Mouse (Mus musculus): ENCODE results near the gene Dcst1. TPM values are rescaled to one million over a fixed set of nuclear protein-coding genes. Genes with fewer than 3 reads are reported as not detected.

Dcst1 gene
- total and polyA plus RNA-seq, 2 experiments from 2014 or later, result 0.29 to 0.50 TPM

DNA sequence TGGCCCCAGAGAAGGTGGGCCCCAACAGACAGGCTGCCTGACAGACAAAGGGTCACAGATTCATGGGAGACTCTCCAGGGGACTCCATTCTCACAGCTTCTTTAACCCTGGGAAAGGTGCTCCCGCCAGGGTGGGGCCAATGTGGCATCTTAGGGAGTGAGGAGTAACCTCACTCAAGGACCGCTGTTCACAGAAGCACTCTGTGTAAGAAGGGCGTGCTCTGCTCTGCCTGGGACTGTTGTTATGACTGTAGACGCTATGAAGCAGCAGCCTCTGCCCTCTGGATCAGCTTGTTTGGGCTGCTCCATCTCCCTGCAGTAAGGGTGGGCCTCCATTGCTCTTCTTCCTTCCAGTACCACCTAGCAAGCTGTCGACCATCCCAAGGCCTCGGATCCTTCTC is 60.6 kb downstream of the Dcst1 start:
- no peak for DNase-seq (ENCODE audit: low spot score)
- no peaks in the 10 kb centered on the region for H3K36me3 ChIP-seq (replicated peaks; ENCODE audit: control insufficient read depth, insufficient read depth, low read length)
- H3K27me3 ChIP-seq (ENCODE audit: control insufficient read depth, insufficient read depth, low read length), result no peaks in the 10 kb centered on the region
- ATAC-seq (ENCODE audit: insufficient read depth, low read depth), result no peak
- no peak overlapping the region for H3K27ac ChIP-seq (ENCODE audit: low read depth)
- no peak for TF ChIP-seq EP300 (IDR thresholded peaks at IDR 0.05; ENCODE audit: low read depth)
- H3K4me3 ChIP-seq (ENCODE audit: low read depth, low read length), result no peak overlapping the region
- no peak overlapping the region for H3K4me2 ChIP-seq (ENCODE audit: low read depth, low read length)
- H3K9ac ChIP-seq (replicated peaks; ENCODE audit: low read depth, low read length), result no peak overlapping the region
- 57% methylated on average over 6 of the region's 6 CpGs for WGBS
- peaks cover 6% of the 10 kb centered on the region; the same call in 1 of the 2 replicates for H3K4me1 ChIP-seq (ENCODE audit: control insufficient read depth, insufficient read depth)
- no peaks in the 10 kb centered on the region for H3K9me3 ChIP-seq (replicated peaks; ENCODE audit: control insufficient read depth, low read length)

DNA sequence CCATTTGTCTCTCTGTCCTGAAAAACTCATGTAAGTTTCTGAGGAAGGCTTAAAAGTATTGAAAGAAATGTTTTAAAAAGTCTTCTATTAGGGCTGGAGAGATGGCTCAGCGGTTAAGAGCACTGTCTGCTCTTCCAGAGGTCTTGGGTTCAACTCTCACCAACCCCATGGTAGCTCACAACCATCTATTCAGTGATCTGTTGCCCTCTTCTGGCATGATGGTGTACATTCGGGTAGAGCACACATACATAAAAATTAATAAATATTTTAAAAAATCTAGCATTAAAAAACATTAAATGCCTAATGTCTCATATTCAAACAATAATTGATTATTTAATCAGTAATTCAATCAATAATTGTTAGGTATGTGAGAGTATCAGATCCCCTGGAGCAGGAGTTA is 64.5 kb downstream of the Dcst1 start:
- WGBS, result 63% methylated on average over 2 of the region's 2 CpGs
- Histone ChIP-seq H3K27ac (ENCODE audit: low read depth) (no peak overlapping the region), H3K9me3 (replicated peaks; ENCODE audit: control insufficient read depth, low read length) (no peaks in the 10 kb centered on the region), H3K4me3 (ENCODE audit: low read depth, low read length) (no peak overlapping the region), H3K36me3 (replicated peaks; ENCODE audit: control insufficient read depth, insufficient read depth, low read length) (no peaks in the 10 kb centered on the region), H3K4me1 (ENCODE audit: control insufficient read depth, insufficient read depth) (peaks cover 6% of the 10 kb centered on the region; the same call in 1 of the 2 replicates), H3K27me3 (ENCODE audit: control insufficient read depth, insufficient read depth, low read length) (no peaks in the 10 kb centered on the region), H3K4me2 (ENCODE audit: low read depth, low read length) (no peak overlapping the region), H3K9ac (replicated peaks; ENCODE audit: low read depth, low read length) (no peak overlapping the region)
- ATAC-seq (ENCODE audit: insufficient read depth, low read depth) (no peak), DNase-seq (ENCODE audit: low spot score) (no peak)
- TF ChIP-seq EP300 (IDR thresholded peaks at IDR 0.05; ENCODE audit: low read depth) (no peak), CTCF (IDR thresholded peaks at IDR 0.05; ENCODE audit: low read depth) (peak; percentile 18; the same call in 1 of the 2 replicates)

Other genes with a start within 250 kb of the Dcst1 start
- not detected in 2 replicates for gene Pklr, start 229.1 kb downstream of the Dcst1 start, total RNA-seq (2014; rRNA removed; ENCODE audit: low replicate concordance)
- 0.04 TPM in 1 of 2 replicates, not detected in the other for gene Pklr, start 229.1 kb downstream of the Dcst1 start, polyA plus RNA-seq (2015; fragmentation: Nextera tagmentation; extraction: Ambion mirVana)
- 1.1 TPM in 1 of 2 replicates, not detected in the other for gene Hcn3, start 205.1 kb downstream of the Dcst1 start, total RNA-seq (2014; rRNA removed; ENCODE audit: low replicate concordance)
- gene Hcn3, start 205.1 kb downstream of the Dcst1 start, polyA plus RNA-seq (2015; fragmentation: Nextera tagmentation; extraction: Ambion mirVana), result 0.15 and 0.32 TPM in 2 replicates
- gene Clk2, start 200.5 kb downstream of the Dcst1 start, total RNA-seq (2014; rRNA removed; ENCODE audit: low replicate concordance), result 22.7 and 24.7 TPM in 2 replicates
- gene Clk2, start 200.5 kb downstream of the Dcst1 start, polyA plus RNA-seq (2015; fragmentation: Nextera tagmentation; extraction: Ambion mirVana), result 8.2 and 8.5 TPM in 2 replicates
- gene Scamp3, start 187.8 kb downstream of the Dcst1 start, total RNA-seq (2014; rRNA removed; ENCODE audit: low replicate concordance), result 54.4 and 60.7 TPM in 2 replicates
- 65.9 and 70.3 TPM in 2 replicates for gene Scamp3, start 187.8 kb downstream of the Dcst1 start, polyA plus RNA-seq (2015; fragmentation: Nextera tagmentation; extraction: Ambion mirVana)
- 2.1 and 2.2 TPM in 2 replicates for gene Fam189b, start 182.1 kb downstream of the Dcst1 start, total RNA-seq (2014; rRNA removed; ENCODE audit: low replicate concordance)
- 5.6 and 5.7 TPM in 2 replicates for gene Fam189b, start 182.1 kb downstream of the Dcst1 start, polyA plus RNA-seq (2015; fragmentation: Nextera tagmentation; extraction: Ambion mirVana)
- 36.2 and 36.4 TPM in 2 replicates for gene Gba, start 162.3 kb downstream of the Dcst1 start, total RNA-seq (2014; rRNA removed; ENCODE audit: low replicate concordance)
- gene Gba, start 162.3 kb downstream of the Dcst1 start, polyA plus RNA-seq (2015; fragmentation: Nextera tagmentation; extraction: Ambion mirVana), result 20.1 and 20.8 TPM in 2 replicates
- gene Thbs3, start 150.1 kb downstream of the Dcst1 start, total RNA-seq (2014; rRNA removed; ENCODE audit: low replicate concordance), result 21.4 and 26.4 TPM in 2 replicates
- gene Thbs3, start 150.1 kb downstream of the Dcst1 start, polyA plus RNA-seq (2015; fragmentation: Nextera tagmentation; extraction: Ambion mirVana), result 16.4 and 17.4 TPM in 2 replicates
- gene Mtx1, start 138.2 kb downstream of the Dcst1 start, total RNA-seq (2014; rRNA removed; ENCODE audit: low replicate concordance), result 101 and 247 TPM in 2 replicates
- 96.7 and 99.3 TPM in 2 replicates for gene Mtx1, start 138.2 kb downstream of the Dcst1 start, polyA plus RNA-seq (2015; fragmentation: Nextera tagmentation; extraction: Ambion mirVana)
- gene Muc1, start 136.2 kb downstream of the Dcst1 start, total RNA-seq (2014; rRNA removed; ENCODE audit: low replicate concordance), result 9.3 TPM in 1 of 2 replicates, not detected in the other
- 0.20 and 0.69 TPM in 2 replicates for gene Muc1, start 136.2 kb downstream of the Dcst1 start, polyA plus RNA-seq (2015; fragmentation: Nextera tagmentation; extraction: Ambion mirVana)
- gene Krtcap2, start 119.3 kb downstream of the Dcst1 start, total RNA-seq (2014; rRNA removed; ENCODE audit: low replicate concordance), result 41.8 and 76.1 TPM in 2 replicates
- gene Krtcap2, start 119.3 kb downstream of the Dcst1 start, polyA plus RNA-seq (2015; fragmentation: Nextera tagmentation; extraction: Ambion mirVana), result 192 and 216 TPM in 2 replicates
- 0.08 and 0.62 TPM in 2 replicates for gene Trim46, start 118.9 kb downstream of the Dcst1 start, total RNA-seq (2014; rRNA removed; ENCODE audit: low replicate concordance)
- 0.44 and 0.45 TPM in 2 replicates for gene Trim46, start 118.9 kb downstream of the Dcst1 start, polyA plus RNA-seq (2015; fragmentation: Nextera tagmentation; extraction: Ambion mirVana)
- gene Dpm3, start 105.9 kb downstream of the Dcst1 start, total RNA-seq (2014; rRNA removed; ENCODE audit: low replicate concordance), result 271 and 450 TPM in 2 replicates
- 80.3 and 85.9 TPM in 2 replicates for gene Dpm3, start 105.9 kb downstream of the Dcst1 start, polyA plus RNA-seq (2015; fragmentation: Nextera tagmentation; extraction: Ambion mirVana)
- 33.7 and 54.2 TPM in 2 replicates for gene Slc50a1, start 94.7 kb downstream of the Dcst1 start, total RNA-seq (2014; rRNA removed; ENCODE audit: low replicate concordance)
- 50.7 and 52.0 TPM in 2 replicates for gene Slc50a1, start 94.7 kb downstream of the Dcst1 start, polyA plus RNA-seq (2015; fragmentation: Nextera tagmentation; extraction: Ambion mirVana)
- 43.1 and 46.2 TPM in 2 replicates for gene Efna1, start 84.1 kb downstream of the Dcst1 start, total RNA-seq (2014; rRNA removed; ENCODE audit: low replicate concordance)
- 37.2 and 38.4 TPM in 2 replicates for gene Efna1, start 84.1 kb downstream of the Dcst1 start, polyA plus RNA-seq (2015; fragmentation: Nextera tagmentation; extraction: Ambion mirVana)
- not detected in 2 replicates for gene Efna3, start 42.3 kb downstream of the Dcst1 start, total RNA-seq (2014; rRNA removed; ENCODE audit: low replicate concordance)
- gene Efna3, start 42.3 kb downstream of the Dcst1 start, polyA plus RNA-seq (2015; fragmentation: Nextera tagmentation; extraction: Ambion mirVana), result 0.12 and 0.44 TPM in 2 replicates
- gene Efna4, start 27.2 kb downstream of the Dcst1 start, total RNA-seq (2014; rRNA removed; ENCODE audit: low replicate concordance), result 2.7 and 7.2 TPM in 2 replicates
- 2.6 and 3.5 TPM in 2 replicates for gene Efna4, start 27.2 kb downstream of the Dcst1 start, polyA plus RNA-seq (2015; fragmentation: Nextera tagmentation; extraction: Ambion mirVana)
- gene Adam15, start 15.3 kb downstream of the Dcst1 start, total RNA-seq (2014; rRNA removed; ENCODE audit: low replicate concordance), result 99.0 and 115 TPM in 2 replicates
- 72.3 and 82.2 TPM in 2 replicates for gene Adam15, start 15.3 kb downstream of the Dcst1 start, polyA plus RNA-seq (2015; fragmentation: Nextera tagmentation; extraction: Ambion mirVana)
- gene Dcst2, start 3.3 kb downstream of the Dcst1 start, total RNA-seq (2014; rRNA removed; ENCODE audit: low replicate concordance), result 0.39 TPM in 1 of 2 replicates, not detected in the other
- 0.07 TPM in 1 of 2 replicates, not detected in the other for gene Dcst2, start 3.3 kb downstream of the Dcst1 start, polyA plus RNA-seq (2015; fragmentation: Nextera tagmentation; extraction: Ambion mirVana)
- 13.8 and 18.4 TPM in 2 replicates for gene Zbtb7b, start 29.5 kb upstream of the Dcst1 start, total RNA-seq (2014; rRNA removed; ENCODE audit: low replicate concordance)
- gene Zbtb7b, start 29.5 kb upstream of the Dcst1 start, polyA plus RNA-seq (2015; fragmentation: Nextera tagmentation; extraction: Ambion mirVana), result 2.4 and 2.6 TPM in 2 replicates
- not detected in 2 replicates for gene Lenep, start 37.5 kb upstream of the Dcst1 start, total RNA-seq (2014; rRNA removed; ENCODE audit: low replicate concordance)
- not detected in 2 replicates for gene Lenep, start 37.5 kb upstream of the Dcst1 start, polyA plus RNA-seq (2015; fragmentation: Nextera tagmentation; extraction: Ambion mirVana)
- gene Flad1, start 46.6 kb upstream of the Dcst1 start, total RNA-seq (2014; rRNA removed; ENCODE audit: low replicate concordance), result 50.9 and 79.3 TPM in 2 replicates
- 46.6 and 50.8 TPM in 2 replicates for gene Flad1, start 46.6 kb upstream of the Dcst1 start, polyA plus RNA-seq (2015; fragmentation: Nextera tagmentation; extraction: Ambion mirVana)
- gene Cks1b, start 53.1 kb upstream of the Dcst1 start, total RNA-seq (2014; rRNA removed; ENCODE audit: low replicate concordance), result 83.7 and 100 TPM in 2 replicates
- gene Cks1b, start 53.1 kb upstream of the Dcst1 start, polyA plus RNA-seq (2015; fragmentation: Nextera tagmentation; extraction: Ambion mirVana), result 127 and 129 TPM in 2 replicates
- 82.1 and 125 TPM in 2 replicates for gene Shc1, start 53.2 kb upstream of the Dcst1 start, total RNA-seq (2014; rRNA removed; ENCODE audit: low replicate concordance)
- 35.0 and 35.8 TPM in 2 replicates for gene Shc1, start 53.2 kb upstream of the Dcst1 start, polyA plus RNA-seq (2015; fragmentation: Nextera tagmentation; extraction: Ambion mirVana)
- gene Pygo2, start 65.0 kb upstream of the Dcst1 start, total RNA-seq (2014; rRNA removed; ENCODE audit: low replicate concordance), result 24.1 and 49.8 TPM in 2 replicates
- gene Pygo2, start 65.0 kb upstream of the Dcst1 start, polyA plus RNA-seq (2015; fragmentation: Nextera tagmentation; extraction: Ambion mirVana), result 9.6 and 10.4 TPM in 2 replicates
- 73.2 and 81.0 TPM in 2 replicates for gene Pbxip1, start 71.5 kb upstream of the Dcst1 start, total RNA-seq (2014; rRNA removed; ENCODE audit: low replicate concordance)
- 75.7 and 84.4 TPM in 2 replicates for gene Pbxip1, start 71.5 kb upstream of the Dcst1 start, polyA plus RNA-seq (2015; fragmentation: Nextera tagmentation; extraction: Ambion mirVana)
- 26.2 and 38.0 TPM in 2 replicates for gene Pmvk, start 89.3 kb upstream of the Dcst1 start, total RNA-seq (2014; rRNA removed; ENCODE audit: low replicate concordance)
- 50.7 and 52.9 TPM in 2 replicates for gene Pmvk, start 89.3 kb upstream of the Dcst1 start, polyA plus RNA-seq (2015; fragmentation: Nextera tagmentation; extraction: Ambion mirVana)
- gene Kcnn3, start 154.9 kb upstream of the Dcst1 start, total RNA-seq (2014; rRNA removed; ENCODE audit: low replicate concordance), result 4.7 and 4.9 TPM in 2 replicates
- gene Kcnn3, start 154.9 kb upstream of the Dcst1 start, polyA plus RNA-seq (2015; fragmentation: Nextera tagmentation; extraction: Ambion mirVana), result 1.5 TPM in 2 replicates

Measured in heart, postnatal 0 days (tissue).